Mouse (Mus musculus): ENCODE data around the gene Pyroxd1.

Pyroxd1 gene

GRCm38 (mm10) chr6:142377081-142377480 is 31.6 kb downstream of the Pyroxd1 start:
- DNase-seq, result peak; percentile 64

- peak; percentile 73 for DNase-seq
Measured at GRCm38 (mm10) chr6:142378576-142379330, 33.3 kb downstream of the Pyroxd1 start.

- peak; percentile 64 for DNase-seq
Measured at GRCm38 (mm10) chr6:142379961-142380360, 34.5 kb downstream of the Pyroxd1 start.

GRCm38 (mm10) chr6:142381615-142382014 is 36.2 kb downstream of the Pyroxd1 start:
- peak; percentile 69 for DNase-seq

- peak; percentile 72 for DNase-seq
Measured at GRCm38 (mm10) chr6:142384521-142384920, 39.1 kb downstream of the Pyroxd1 start.

GRCm38 (mm10) chr6:142386285-142387010 is 41.0 kb downstream of the Pyroxd1 start:
- no peak for DNase-seq

- DNase-seq, result peak; percentile 100
Measured at GRCm38 (mm10) chr6:142387011-142387754, 41.7 kb downstream of the Pyroxd1 start, which contains the start of the genes Recql and Golt1b. TSS of gene Recql (minus strand) at chr6:142387087. TSS of gene Golt1b (plus strand) at chr6:142387221.

GRCm38 (mm10) chr6:142387755-142388271 is 42.4 kb downstream of the Pyroxd1 start:
- DNase-seq, result no peak

- peak; percentile 72 for DNase-seq
Measured at GRCm38 (mm10) chr6:142389101-142389500, 43.6 kb downstream of the Pyroxd1 start.

- DNase-seq, result no peak
Measured at GRCm38 (mm10) chr6:142392312-142392711, 46.9 kb downstream of the Pyroxd1 start.

GRCm38 (mm10) chr6:142394669-142395068 is 49.2 kb downstream of the Pyroxd1 start:
- DNase-seq, result peak; percentile 85

GRCm38 (mm10) chr6:142395756-142396155 is 50.3 kb downstream of the Pyroxd1 start:
- DNase-seq, result peak; percentile 61

GRCm38 (mm10) chr6:142411140-142411539 is 65.7 kb downstream of the Pyroxd1 start:
- DNase-seq, result no peak
